Mouse (Mus musculus) lung, postnatal 0 days (tissue): ENCODE measurements around the gene Mrps2.

Experiments
- CTCF ChIP-seq: IDR thresholded peaks from 2 replicates; pipeline ENCODE4 v1.5.1; 2016; ENCODE audit warnings: antibody characterized with exemption, mild to moderate bottlenecking
- EP300 ChIP-seq: IDR thresholded peaks from 2 replicates; pipeline ENCODE4 v1.6.1; 2016; ENCODE audit warnings: antibody characterized with exemption, mild to moderate bottlenecking, control low read depth

DNA sequence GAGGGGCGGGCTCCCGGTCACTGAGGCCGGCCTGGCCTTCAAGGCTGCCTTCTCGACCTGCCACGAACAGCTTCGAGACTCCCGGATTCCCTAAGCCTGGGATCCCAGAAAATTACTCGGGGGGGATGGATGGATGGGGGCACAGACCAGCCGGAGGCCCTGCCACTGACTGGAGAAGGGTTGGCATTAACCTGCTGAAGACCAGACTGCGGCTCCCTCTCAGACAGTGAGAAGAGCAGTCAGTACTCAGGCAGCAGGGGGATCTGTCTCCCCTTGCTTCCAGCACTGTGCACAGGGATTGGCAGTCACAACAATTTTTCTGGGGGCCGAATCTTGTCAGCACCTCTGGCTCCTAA is 20.6 kb upstream of the Mrps2 start:
- no peak for TF ChIP-seq CTCF
- TF ChIP-seq EP300, result no peak
